Comparison of ENCODE assay signal across 10 mouse cellular contexts in genomic region chr17:28936622-28937345, GRCm38 (mm10). TPM values are rescaled to one million over a fixed set of nuclear protein-coding genes. Genes with fewer than 3 reads are reported as not detected.
DNase-seq lines count a peak whose midpoint lies in the region; ATAC-seq and TF ChIP-seq lines count a peak whose summit lies in the region.
"Had no signal": no experiment of that assay in that cellular context is flagged by ENCODE, and none has a peak within 500 bp of the region (broad histone marks: within the 10 kb centered on the region; RNA-seq: fewer than 3 reads in every experiment).

No protein-coding gene starts in this region.

- peak; percentile 8 for TF ChIP-seq RAD21 in CH12.LX (IDR thresholded peaks at IDR 0.05; ENCODE audit: low read depth, low read length)

- H3K36me3 ChIP-seq in heart, embryonic 11.5 days (ENCODE audit: control insufficient read depth, insufficient read depth, low read length): no peaks in the 10 kb centered on the region
- no peaks in the 10 kb centered on the region for H3K36me3 ChIP-seq in CH12.LX (replicated peaks in 1 of 2; ENCODE audit: control insufficient read depth in 1 of 2, insufficient read depth in 1 of 2, low read length in 1 of 2)
- H3K36me3 ChIP-seq in liver, embryonic 15.5 days (replicated peaks): no peaks in the 10 kb centered on the region
- H3K36me3 ChIP-seq in testis, adult 2 months (ENCODE audit: control insufficient read depth, insufficient read depth, low read length): no peaks in the 10 kb centered on the region
- H3K36me3 ChIP-seq: hindbrain, embryonic 15.5 days; neural tube, embryonic 13.5 days had no signal

- peak; percentile 60 for DNase-seq in heart, postnatal 4 days
- no peak for DNase-seq in CH12.LX (ENCODE audit: extremely low read depth)
- DNase-seq in layer of hippocampus, postnatal 36 days: no peak
- DNase-seq in urinary bladder, postnatal 36 days (ENCODE audit: low spot score in 2 of 2): no peak

- H3K27me3 ChIP-seq in heart, embryonic 11.5 days (ENCODE audit: control insufficient read depth, insufficient read depth, low read length): no peaks in the 10 kb centered on the region
- H3K27me3 ChIP-seq in CH12.LX (replicated peaks): no peaks in the 10 kb centered on the region
- no peaks in the 10 kb centered on the region for H3K27me3 ChIP-seq in liver, embryonic 15.5 days
- no peaks in the 10 kb centered on the region for H3K27me3 ChIP-seq in testis, adult 2 months (ENCODE audit: control insufficient read depth, insufficient read depth, low read length)
- H3K27me3 ChIP-seq: hindbrain, embryonic 15.5 days; neural tube, embryonic 13.5 days had no signal

- TF ChIP-seq CTCF in CH12.LX (conservative IDR thresholded peaks at IDR 0.05 in 1 of 2, IDR thresholded peaks at IDR 0.05 in 1 of 2; ENCODE audit: low read depth in 2 of 2, low read length in 2 of 2): peak; percentile 25 to 51; a peak in 2 of 4 replicates
- TF ChIP-seq CTCF in bone marrow, adult 2 months (IDR thresholded peaks at IDR 0.05; ENCODE audit: control insufficient read depth, insufficient read depth, low read length): peak; percentile 87
- peak; percentile 90 for TF ChIP-seq CTCF in testis, adult 2 months (IDR thresholded peaks at IDR 0.05; ENCODE audit: control insufficient read depth, insufficient read depth, insufficient replicate concordance, low read depth, low read length)

- no peak overlapping the region for H3K4me2 ChIP-seq in heart, embryonic 11.5 days
- no peak overlapping the region for H3K4me2 ChIP-seq in CH12.LX (ENCODE audit: insufficient read depth, low read depth, poor library complexity, severe bottlenecking)
- 0 out of 2 replicates have a peak overlapping the region, but pooled peaks have one; percentile 10 for H3K4me2 ChIP-seq in liver, embryonic 15.5 days
- H3K4me2 ChIP-seq: hindbrain, embryonic 15.5 days; neural tube, embryonic 13.5 days had no signal

- H3K27ac ChIP-seq in heart, embryonic 11.5 days (ENCODE audit: low read depth, low read length): no peak overlapping the region
- no peak overlapping the region for H3K27ac ChIP-seq in CH12.LX (ENCODE audit: insufficient read depth, low read depth)
- no peak overlapping the region for H3K27ac ChIP-seq in bone marrow, adult 2 months (ENCODE audit: control insufficient read depth, insufficient read depth, low read depth, low read length, poor library complexity)
- peak overlapping the region; percentile 51; the same call in 1 of the 2 replicates for H3K27ac ChIP-seq in liver, embryonic 15.5 days (replicated peaks)
- no peak overlapping the region for H3K27ac ChIP-seq in testis, adult 2 months (ENCODE audit: control insufficient read depth, insufficient read depth, low read depth, low read length)
- H3K27ac ChIP-seq: hindbrain, embryonic 15.5 days; neural tube, embryonic 13.5 days had no signal

- in situ Hi-C loops in CH12.LX (cut with MboI; ENCODE audit: low pct_ligation_motif_present, low pct_unique_long_range_greater_than_20kb, low sequenced_read_pairs): no loop called here

- no peak overlapping the region for H3K9ac ChIP-seq in heart, embryonic 11.5 days (ENCODE audit: low read depth, low read length)
- no peak overlapping the region for H3K9ac ChIP-seq in CH12.LX (ENCODE audit: insufficient read depth, low read depth)
- H3K9ac ChIP-seq in liver, embryonic 15.5 days: no peak overlapping the region
- H3K9ac ChIP-seq: hindbrain, embryonic 15.5 days; neural tube, embryonic 13.5 days had no signal

- TF ChIP-seq EP300 in CH12.LX (IDR thresholded peaks at IDR 0.05; ENCODE audit: low read length): no peak

- dilution Hi-C loops in CH12.LX (cut with MboI; ENCODE audit: extremely low pct_ligation_motif_present, extremely low pct_unique_long_range_greater_than_20kb, low sequenced_read_pairs): no loop called here

- H3K4me3 ChIP-seq in heart, embryonic 11.5 days (ENCODE audit: low read depth, low read length): no peak overlapping the region
- no peak overlapping the region for H3K4me3 ChIP-seq in CH12.LX (replicated peaks in 1 of 3; ENCODE audit: low read depth in 2 of 3, low read length in 2 of 3, poor library complexity in 1 of 3)
- H3K4me3 ChIP-seq in bone marrow, adult 2 months (replicated peaks; ENCODE audit: control insufficient read depth, low read depth, low read length): no peak overlapping the region
- no peak overlapping the region for H3K4me3 ChIP-seq in liver, embryonic 15.5 days (replicated peaks)
- H3K4me3 ChIP-seq in testis, adult 2 months (ENCODE audit: control insufficient read depth, low read depth, low read length): no peak overlapping the region
- H3K4me3 ChIP-seq: hindbrain, embryonic 15.5 days; neural tube, embryonic 13.5 days had no signal

- H3K4me1 ChIP-seq in heart, embryonic 11.5 days (ENCODE audit: control insufficient read depth, insufficient read depth, low read length): 0 out of 2 replicates have a peak, but pooled peaks cover 3% of the 10 kb centered on the region
- no peaks in the 10 kb centered on the region for H3K4me1 ChIP-seq in CH12.LX (ENCODE audit: control insufficient read depth in 1 of 2, insufficient read depth in 2 of 2)
- no peaks in the 10 kb centered on the region; the same call in 1 of the 2 replicates for H3K4me1 ChIP-seq in bone marrow, adult 2 months (ENCODE audit: control insufficient read depth, insufficient read depth, low read length)
- peaks cover 29% of the 10 kb centered on the region for H3K4me1 ChIP-seq in liver, embryonic 15.5 days (replicated peaks)
- H3K4me1 ChIP-seq in testis, adult 2 months (ENCODE audit: control insufficient read depth, insufficient read depth, low read length): peaks cover 14% of the 10 kb centered on the region
- H3K4me1 ChIP-seq: hindbrain, embryonic 15.5 days; neural tube, embryonic 13.5 days had no signal

- no peaks in the 10 kb centered on the region for H3K79me2 ChIP-seq in CH12.LX (replicated peaks; ENCODE audit: control insufficient read depth, extremely low read depth, insufficient read depth, poor library complexity, severe bottlenecking)

- TF ChIP-seq POLR2A in CH12.LX (IDR thresholded peaks at IDR 0.05; ENCODE audit: low read depth, low read length): no peak
- TF ChIP-seq POLR2A in bone marrow, adult 2 months (IDR thresholded peaks at IDR 0.05; ENCODE audit: borderline replicate concordance, control insufficient read depth, low read depth, low read length): no peak
- no peak for TF ChIP-seq POLR2A in testis, adult 2 months (IDR thresholded peaks at IDR 0.05; ENCODE audit: control insufficient read depth, low read depth, low read length)

- ATAC-seq in heart, embryonic 11.5 days (replicated peaks; ENCODE audit: insufficient number of reproducible peaks, low FRiP score, low TSS enrichment): no peak
- ATAC-seq in liver, embryonic 15.5 days (ENCODE audit: insufficient read depth): 0 out of 2 replicates have a peak, but pooled peaks have one; percentile 10

- H3K9me3 ChIP-seq in heart, embryonic 11.5 days (replicated peaks; ENCODE audit: control insufficient read depth, low read length): no peaks in the 10 kb centered on the region
- H3K9me3 ChIP-seq in CH12.LX (replicated peaks; ENCODE audit: low read length): peaks cover 11% of the 10 kb centered on the region
- no peaks in the 10 kb centered on the region for H3K9me3 ChIP-seq in liver, embryonic 15.5 days (replicated peaks)
- H3K9me3 ChIP-seq: hindbrain, embryonic 15.5 days; neural tube, embryonic 13.5 days had no signal

- 83% methylated on average over 10 of the region's 10 CpGs for WGBS in heart, embryonic 11.5 days (ENCODE audit: insufficient replicate concordance)
- 68% methylated on average over 10 of the region's 10 CpGs for WGBS in bone marrow, adult 2 months
- WGBS in liver, embryonic 15.5 days (ENCODE audit: insufficient replicate concordance): 70% methylated on average over 10 of the region's 10 CpGs

TF ChIP-seq in CH12.LX, 34 proteins besides CTCF, POLR2A, EP300 and RAD21:
- TF ChIP-seq ELF1 (IDR thresholded peaks at IDR 0.05; ENCODE audit: low read depth, low read length) (no peak), MYC (IDR thresholded peaks at IDR 0.05; ENCODE audit: low read depth, low read length) (no peak), E2F4 (IDR thresholded peaks at IDR 0.05; ENCODE audit: insufficient replicate concordance, low read depth, low read length) (no peak), SMC3 (IDR thresholded peaks at IDR 0.05; ENCODE audit: low read depth, low read length) (peak; percentile 39)

RNA-seq across cellular contexts. Expression of gene Pxt1, which starts 6.9 kb away (rescaled TPM):
- total RNA-seq in heart, postnatal 4 days (2021): not detected
- polyA plus RNA-seq in heart, embryonic 11.5 days (2014; fragmentation: Nextera tagmentation; extraction: Ambion mirVana): 0.21 TPM in 1 of 2 replicates, not detected in the other
- not detected in 2 replicates for total RNA-seq in CH12.LX (2012; rRNA removed)
- not detected in 2 replicates for total RNA-seq in CH12.LX (2014; rRNA removed)
- polyA plus RNA-seq in CH12.LX (2012; ENCODE audit: insufficient read length, low read depth): not detected in 2 replicates
- 1.3 TPM in 1 of 2 replicates, not detected in the other for polyA plus RNA-seq in bone marrow, adult 2 months (2011; ENCODE audit: insufficient read depth, insufficient read length, low replicate concordance, missing spikeins)
- 0.25 and 0.26 TPM in 2 replicates for polyA plus RNA-seq in liver, embryonic 15.5 days (2015; fragmentation: Nextera tagmentation; extraction: Ambion mirVana)
- polyA plus RNA-seq in testis, adult 2 months (2012; rRNA removed): 189 and 199 TPM in 2 replicates
- not detected for total RNA-seq in layer of hippocampus, postnatal 36 days (2021)
- polyA plus RNA-seq: hindbrain, embryonic 15.5 days; neural tube, embryonic 13.5 days had no signal

RNA-seq across cellular contexts. Expression of gene Kctd20, which starts 15.0 kb away (rescaled TPM):
- 10 to 100 TPM; 63.1 to 65.3 TPM for total RNA-seq in heart, postnatal 4 days (2021)
- polyA plus RNA-seq in heart, embryonic 11.5 days (2014; fragmentation: Nextera tagmentation; extraction: Ambion mirVana): 60.0 and 69.6 TPM in 2 replicates
- total RNA-seq in CH12.LX (2012; rRNA removed): 40.1 and 41.3 TPM in 2 replicates
- 62.9 and 68.5 TPM in 2 replicates for total RNA-seq in CH12.LX (2014; rRNA removed)
- polyA plus RNA-seq in CH12.LX (2012; ENCODE audit: insufficient read length, low read depth): 68.6 and 85.2 TPM in 2 replicates
- 50.2 and 81.5 TPM in 2 replicates for polyA plus RNA-seq in bone marrow, adult 2 months (2011; ENCODE audit: insufficient read depth, insufficient read length, low replicate concordance, missing spikeins)
- polyA plus RNA-seq in liver, embryonic 15.5 days (2015; fragmentation: Nextera tagmentation; extraction: Ambion mirVana): 74.6 and 80.9 TPM in 2 replicates
- polyA plus RNA-seq in testis, adult 2 months (2012; rRNA removed): 34.2 and 34.6 TPM in 2 replicates
- total RNA-seq in layer of hippocampus, postnatal 36 days (2021): 10 to 100 TPM; 64.5 to 74.5 TPM

RNA-seq across cellular contexts. Expression of gene 4930539E08Rik, which starts 21.7 kb away (rescaled TPM):
- under 1 TPM in 1 of 2 experiments, not detected in 1; 0.12 TPM for total RNA-seq in heart, postnatal 4 days (2021)
- 0.06 TPM in 1 of 2 replicates, not detected in the other for polyA plus RNA-seq in heart, embryonic 11.5 days (2014; fragmentation: Nextera tagmentation; extraction: Ambion mirVana)
- total RNA-seq in CH12.LX (2012; rRNA removed): 1.4 TPM in 2 replicates
- total RNA-seq in CH12.LX (2014; rRNA removed): 0.57 and 0.62 TPM in 2 replicates
- 1.2 and 1.4 TPM in 2 replicates for polyA plus RNA-seq in CH12.LX (2012; ENCODE audit: insufficient read length, low read depth)
- polyA plus RNA-seq in bone marrow, adult 2 months (2011; ENCODE audit: insufficient read depth, insufficient read length, low replicate concordance, missing spikeins): 0.29 TPM in 1 of 2 replicates, not detected in the other
- polyA plus RNA-seq in liver, embryonic 15.5 days (2015; fragmentation: Nextera tagmentation; extraction: Ambion mirVana): 0.07 and 0.08 TPM in 2 replicates
- polyA plus RNA-seq in testis, adult 2 months (2012; rRNA removed): 4.7 and 4.9 TPM in 2 replicates
- 1 to 10 TPM; 3.2 to 4.6 TPM for total RNA-seq in layer of hippocampus, postnatal 36 days (2021)

Comparison
In these comparisons a context has a peak if more than half of its experiments do, and no peak if none do; other contexts are left out.
1. CTCF ChIP-seq: peak in every context shown above with its lines; median percentile 90 in testis, adult 2 months; 87 in bone marrow, adult 2 months; 38 in CH12.LX.
2. RNA of gene Pxt1, which starts 6.9 kb away (polyA plus RNA-seq): 189 to 199 TPM in testis, adult 2 months; 0.25 to 0.26 TPM in liver, embryonic 15.5 days, 0.21 TPM in heart, embryonic 11.5 days, not detected in CH12.LX and 1.3 TPM in bone marrow, adult 2 months; every median in the first group is over 10 times any median in the second.